Mouse (Mus musculus) forebrain, embryonic 13.5 days (tissue): ENCODE results near the gene Amigo2. TPM values are rescaled to one million over a fixed set of nuclear protein-coding genes. Genes with fewer than 3 reads are reported as not detected.
"Not testable (repeated sequence)": the region's sequence is repeated elsewhere in the genome, so short reads cannot be mapped to it uniquely, and the experiment has no call there.

Source experiments
- ATAC-seq: fragments of 200-750 bp; cut with Nextera tagmentation; 2 replicates; pipeline ENCODE4 v1.8.0; 2017
- H3K27ac ChIP-seq: fragments of 300-500 bp; sonication (generic); 2 replicates; pipeline ENCODE4 v1.5.1; 2015; ENCODE audit warnings: inconsistent platforms, mild to moderate bottlenecking, moderate library complexity
- H3K27me3 ChIP-seq: fragments of 300-500 bp; sonication (generic); 2 replicates; pipeline ENCODE4 v1.6.1; 2015; ENCODE audit warnings: mild to moderate bottlenecking, inconsistent platforms
- H3K36me3 ChIP-seq: fragments of 300-500 bp; sonication (generic); 2 replicates; pipeline ENCODE4 v1.6.1; 2015; ENCODE audit warnings: mild to moderate bottlenecking, inconsistent platforms; ENCODE audit not compliant: poor library complexity, severe bottlenecking
- H3K4me1 ChIP-seq: fragments of 300-500 bp; sonication (generic); 2 replicates; pipeline ENCODE4 v1.6.1; 2015; ENCODE audit warnings: inconsistent platforms
- H3K4me2 ChIP-seq: fragments of 300-500 bp; sonication (generic); 2 replicates; pipeline ENCODE4 v1.6.1; 2015; ENCODE audit warnings: inconsistent platforms, mild to moderate bottlenecking, moderate library complexity
- H3K4me3 ChIP-seq: fragments of 300-500 bp; sonication (generic); 2 replicates; pipeline ENCODE4 v1.5.1; 2015; ENCODE audit warnings: mild to moderate bottlenecking, inconsistent platforms
- H3K9ac ChIP-seq: fragments of 300-500 bp; sonication (generic); 2 replicates; pipeline ENCODE4 v1.6.1; 2015; ENCODE audit warnings: mild to moderate bottlenecking, inconsistent platforms
- H3K9me3 ChIP-seq: fragments of 300-500 bp; sonication (generic); replicated peaks from 2 replicates; pipeline ENCODE4 v1.6.1; 2016; ENCODE audit warnings: inconsistent platforms
- WGBS: fragments of 180-500 bp; shearing (Covaris S2); methylation state at CpG from one replicate; pipeline ENCODE4 v1.1.7; 2015; 5-methylcytosine and 5-hydroxymethylcytosine counted together
- polyA plus RNA-seq: library from polyadenylated mRNA; unstranded; fragments of >200 nt; fragmentation: Nextera tagmentation; extraction: Ambion mirVana; gene quantifications from 2 replicates; pipeline ENCODE4 v1.2.1, GENCODE M21; 2015

The Amigo2 gene
- polyA plus RNA-seq, 1 experiment from 2014 or later: 3.6 TPM

- H3K4me2 ChIP-seq: no peak overlapping the region
- no peak overlapping the region for H3K9ac ChIP-seq
- H3K36me3 ChIP-seq: no peaks in the 10 kb centered on the region
- H3K27me3 ChIP-seq: peaks cover 16% of the 10 kb centered on the region
- H3K9me3 ChIP-seq: no peaks in the 10 kb centered on the region
- peaks cover 15% of the 10 kb centered on the region; the same call in 1 of the 2 replicates for H3K4me1 ChIP-seq
- 90% methylated on average over 18 of the region's 18 CpGs for WGBS
- H3K27ac ChIP-seq: no peak overlapping the region
- ATAC-seq: no peak
- H3K4me3 ChIP-seq: no peak overlapping the region
Observed at GRCm38 (mm10) chr15:97245392-97245791, 1.7 kb downstream of the Amigo2 start.

GRCm38 (mm10) chr15:97236943-97237342 is 10.1 kb downstream of the Amigo2 start:
- 56% methylated on average over 9 of the region's 9 CpGs for WGBS
- H3K4me1 ChIP-seq: no peaks in the 10 kb centered on the region
- no peak overlapping the region for H3K9ac ChIP-seq
- no peak for ATAC-seq
- no peaks in the 10 kb centered on the region for H3K36me3 ChIP-seq
- no peaks in the 10 kb centered on the region for H3K9me3 ChIP-seq
- no peak overlapping the region for H3K27ac ChIP-seq
- no peak overlapping the region for H3K4me3 ChIP-seq
- H3K4me2 ChIP-seq: no peak overlapping the region
- H3K27me3 ChIP-seq: no peaks in the 10 kb centered on the region

GRCm38 (mm10) chr15:97235183-97235582 is 11.9 kb downstream of the Amigo2 start:
- no peak for ATAC-seq
- no peaks in the 10 kb centered on the region for H3K36me3 ChIP-seq
- 33% methylated on average over 7 of the region's 7 CpGs for WGBS

GRCm38 (mm10) chr15:97234076-97234475 is 13.0 kb downstream of the Amigo2 start:
- Histone ChIP-seq H3K27ac (no peak overlapping the region), H3K4me1 (no peaks in the 10 kb centered on the region), H3K9me3 (0 out of 2 replicates have a peak, but pooled peaks cover 3% of the 10 kb centered on the region), H3K36me3 (no peaks in the 10 kb centered on the region), H3K27me3 (no peaks in the 10 kb centered on the region), H3K4me3 (no peak overlapping the region), H3K4me2 (no peak overlapping the region), H3K9ac (no peak overlapping the region)
- WGBS: 97% methylated on average over 6 of the region's 6 CpGs
- ATAC-seq: no peak

More at GRCm38 (mm10) chr15:97235183-97235582, 11.9 kb downstream of the Amigo2 start:
- Histone ChIP-seq H3K4me3 (no peak overlapping the region), H3K27me3 (no peaks in the 10 kb centered on the region), H3K9me3 (0 out of 2 replicates have a peak, but pooled peaks cover 3% of the 10 kb centered on the region), H3K27ac (no peak overlapping the region), H3K4me1 (no peaks in the 10 kb centered on the region), H3K9ac (no peak overlapping the region), H3K4me2 (no peak overlapping the region)

GRCm38 (mm10) chr15:97229494-97230077 is 17.5 kb downstream of the Amigo2 start:
- no peaks in the 10 kb centered on the region for H3K4me1 ChIP-seq
- H3K27ac ChIP-seq: no peak overlapping the region
- no peaks in the 10 kb centered on the region for H3K36me3 ChIP-seq
- WGBS: 90% methylated on average over 11 of the region's 11 CpGs
- H3K27me3 ChIP-seq: no peaks in the 10 kb centered on the region
- H3K9ac ChIP-seq: no peak overlapping the region
- no peak overlapping the region for H3K4me2 ChIP-seq
- no peak for ATAC-seq
- 0 out of 2 replicates have a peak, but pooled peaks cover 3% of the 10 kb centered on the region for H3K9me3 ChIP-seq
- H3K4me3 ChIP-seq: no peak overlapping the region

- H3K4me2 ChIP-seq: no peak overlapping the region
- H3K4me3 ChIP-seq: no peak overlapping the region
- no peaks in the 10 kb centered on the region for H3K27me3 ChIP-seq
- no peak for ATAC-seq
- no peaks in the 10 kb centered on the region for H3K36me3 ChIP-seq
- H3K9ac ChIP-seq: no peak overlapping the region
- WGBS: 85% methylated on average over 8 of the region's 8 CpGs
- no peaks in the 10 kb centered on the region for H3K9me3 ChIP-seq
- H3K4me1 ChIP-seq: no peaks in the 10 kb centered on the region
- no peak overlapping the region for H3K27ac ChIP-seq
Observed at GRCm38 (mm10) chr15:97224003-97224402, 23.1 kb downstream of the Amigo2 start.

GRCm38 (mm10) chr15:97223431-97223830 is 23.7 kb downstream of the Amigo2 start:
- H3K9me3 ChIP-seq: no peaks in the 10 kb centered on the region
- no peaks in the 10 kb centered on the region for H3K27me3 ChIP-seq
- H3K4me1 ChIP-seq: no peaks in the 10 kb centered on the region
- no peak for ATAC-seq
- no peak overlapping the region for H3K27ac ChIP-seq
- H3K9ac ChIP-seq: no peak overlapping the region
- no peak overlapping the region for H3K4me2 ChIP-seq
- no peak overlapping the region for H3K4me3 ChIP-seq
- WGBS: 86% methylated on average over 10 of the region's 10 CpGs
- no peaks in the 10 kb centered on the region for H3K36me3 ChIP-seq

GRCm38 (mm10) chr15:97216843-97217242 is 30.2 kb downstream of the Amigo2 start:
- Histone ChIP-seq H3K4me2 (no peak overlapping the region), H3K4me1 (no peaks in the 10 kb centered on the region), H3K4me3 (no peak overlapping the region), H3K9ac (no peak overlapping the region), H3K9me3 (no peaks in the 10 kb centered on the region), H3K36me3 (no peaks in the 10 kb centered on the region), H3K27me3 (no peaks in the 10 kb centered on the region), H3K27ac (no peak overlapping the region)
- no peak for ATAC-seq
- 97% methylated on average over 5 of the region's 5 CpGs for WGBS

- H3K27ac ChIP-seq: no peak overlapping the region
- no peak overlapping the region for H3K4me2 ChIP-seq
- ATAC-seq: no peak
- no peaks in the 10 kb centered on the region for H3K9me3 ChIP-seq
- no peaks in the 10 kb centered on the region for H3K27me3 ChIP-seq
- H3K36me3 ChIP-seq: no peaks in the 10 kb centered on the region
- H3K9ac ChIP-seq: no peak overlapping the region
- no peaks in the 10 kb centered on the region for H3K4me1 ChIP-seq
- H3K4me3 ChIP-seq: no peak overlapping the region
- WGBS: 85% methylated on average over 16 of the region's 17 CpGs
Observed at GRCm38 (mm10) chr15:97212501-97213477, 34.3 kb downstream of the Amigo2 start.

GRCm38 (mm10) chr15:97209754-97210153 is 37.3 kb downstream of the Amigo2 start:
- 83% methylated on average over 3 of the region's 3 CpGs for WGBS
- not testable (repeated sequence) for ATAC-seq

GRCm38 (mm10) chr15:97206506-97206905 is 40.6 kb downstream of the Amigo2 start:
- H3K27ac ChIP-seq: no peak overlapping the region
- H3K4me2 ChIP-seq: no peak overlapping the region
- H3K36me3 ChIP-seq: no peaks in the 10 kb centered on the region
- H3K4me1 ChIP-seq: no peaks in the 10 kb centered on the region
- no peak for ATAC-seq
- no peak overlapping the region for H3K9ac ChIP-seq
- H3K4me3 ChIP-seq: no peak overlapping the region
- no peaks in the 10 kb centered on the region for H3K27me3 ChIP-seq
- H3K9me3 ChIP-seq: no peaks in the 10 kb centered on the region
- 96% methylated on average over 8 of the region's 8 CpGs for WGBS

More at GRCm38 (mm10) chr15:97209754-97210153, 37.3 kb downstream of the Amigo2 start:
- not testable (repeated sequence) for H3K4me2 ChIP-seq, H3K4me3 ChIP-seq, H3K9ac ChIP-seq, H3K27ac ChIP-seq, H3K4me1 ChIP-seq, H3K9me3 ChIP-seq, H3K27me3 ChIP-seq, H3K36me3 ChIP-seq

- ATAC-seq: no peak
- Histone ChIP-seq H3K9ac (no peak overlapping the region), H3K9me3 (no peaks in the 10 kb centered on the region), H3K27ac (no peak overlapping the region), H3K4me1 (no peaks in the 10 kb centered on the region), H3K36me3 (no peaks in the 10 kb centered on the region), H3K4me3 (no peak overlapping the region), H3K27me3 (no peaks in the 10 kb centered on the region), H3K4me2 (no peak overlapping the region)
- 84% methylated on average over 10 of the region's 10 CpGs for WGBS
Observed at GRCm38 (mm10) chr15:97205776-97206175, 41.3 kb downstream of the Amigo2 start.
